Mouse (Mus musculus): ENCODE data around the gene Mov10l1. TPM values are rescaled to one million over a fixed set of nuclear protein-coding genes. Genes with fewer than 3 reads are reported as not detected.

Mov10l1 gene
- polyA plus RNA-seq, 1 experiment from 2014 or later: not detected

GRCm38 (mm10) chr15:89000367-89000766 is 17.7 kb downstream of the Mov10l1 start:
- no peaks in the 10 kb centered on the region for H3K9me3 ChIP-seq (ENCODE audit: control insufficient read depth, low read length)
- 75% methylated on average over 2 of the region's 2 CpGs for WGBS

GRCm38 (mm10) chr15:89001245-89001644 is 18.5 kb downstream of the Mov10l1 start:
- Histone ChIP-seq H3K4me2 (ENCODE audit: low read depth, low read length) (no peak overlapping the region), H3K9ac (replicated peaks; ENCODE audit: low read depth, low read length) (no peak overlapping the region), H3K36me3 (ENCODE audit: control insufficient read depth, insufficient read depth, low read length) (no peaks in the 10 kb centered on the region), H3K4me3 (ENCODE audit: low read depth, low read length) (no peak overlapping the region), H3K9me3 (ENCODE audit: control insufficient read depth, low read length) (no peaks in the 10 kb centered on the region), H3K27me3 (ENCODE audit: control insufficient read depth, insufficient read depth, low read length) (no peaks in the 10 kb centered on the region), H3K4me1 (ENCODE audit: control insufficient read depth, insufficient read depth, low read length) (no peaks in the 10 kb centered on the region), H3K27ac (ENCODE audit: low read depth, low read length) (no peak overlapping the region)
- no peak for ATAC-seq (ENCODE audit: low read depth)
- 64% methylated on average over 3 of the region's 3 CpGs for WGBS

More at GRCm38 (mm10) chr15:89000367-89000766, 17.7 kb downstream of the Mov10l1 start:
- Histone ChIP-seq H3K27me3 (ENCODE audit: control insufficient read depth, insufficient read depth, low read length) (no peaks in the 10 kb centered on the region), H3K27ac (ENCODE audit: low read depth, low read length) (no peak overlapping the region), H3K9ac (replicated peaks; ENCODE audit: low read depth, low read length) (no peak overlapping the region), H3K36me3 (ENCODE audit: control insufficient read depth, insufficient read depth, low read length) (no peaks in the 10 kb centered on the region), H3K4me2 (ENCODE audit: low read depth, low read length) (no peak overlapping the region), H3K4me3 (ENCODE audit: low read depth, low read length) (no peak overlapping the region), H3K4me1 (ENCODE audit: control insufficient read depth, insufficient read depth, low read length) (no peaks in the 10 kb centered on the region)
- ATAC-seq (ENCODE audit: low read depth): no peak

- WGBS: 92% methylated on average over 7 of the region's 7 CpGs
- Histone ChIP-seq H3K27ac (ENCODE audit: low read depth, low read length) (no peak overlapping the region), H3K9ac (replicated peaks; ENCODE audit: low read depth, low read length) (no peak overlapping the region), H3K4me1 (ENCODE audit: control insufficient read depth, insufficient read depth, low read length) (no peaks in the 10 kb centered on the region), H3K9me3 (ENCODE audit: control insufficient read depth, low read length) (no peaks in the 10 kb centered on the region), H3K36me3 (ENCODE audit: control insufficient read depth, insufficient read depth, low read length) (no peaks in the 10 kb centered on the region), H3K27me3 (ENCODE audit: control insufficient read depth, insufficient read depth, low read length) (no peaks in the 10 kb centered on the region), H3K4me3 (ENCODE audit: low read depth, low read length) (no peak overlapping the region), H3K4me2 (ENCODE audit: low read depth, low read length) (no peak overlapping the region)
- no peak for ATAC-seq (ENCODE audit: low read depth)
Observed at GRCm38 (mm10) chr15:89007002-89007401, 24.3 kb downstream of the Mov10l1 start.

- no peak overlapping the region for H3K27ac ChIP-seq (ENCODE audit: low read depth, low read length)
- no peak overlapping the region for H3K4me3 ChIP-seq (ENCODE audit: low read depth, low read length)
- no peak for ATAC-seq (ENCODE audit: low read depth)
- H3K4me1 ChIP-seq (ENCODE audit: control insufficient read depth, insufficient read depth, low read length): no peaks in the 10 kb centered on the region
- H3K4me2 ChIP-seq (ENCODE audit: low read depth, low read length): no peak overlapping the region
- H3K9me3 ChIP-seq (ENCODE audit: control insufficient read depth, low read length): no peaks in the 10 kb centered on the region
- no peaks in the 10 kb centered on the region for H3K27me3 ChIP-seq (ENCODE audit: control insufficient read depth, insufficient read depth, low read length)
- no peaks in the 10 kb centered on the region for H3K36me3 ChIP-seq (ENCODE audit: control insufficient read depth, insufficient read depth, low read length)
- H3K9ac ChIP-seq (replicated peaks; ENCODE audit: low read depth, low read length): no peak overlapping the region
- WGBS: 84% methylated on average over 5 of the region's 5 CpGs
Observed at GRCm38 (mm10) chr15:89007781-89008180, 25.1 kb downstream of the Mov10l1 start.

GRCm38 (mm10) chr15:89016722-89017121 is 34.0 kb downstream of the Mov10l1 start:
- WGBS: 87% methylated on average over 3 of the region's 3 CpGs
- H3K4me3 ChIP-seq (ENCODE audit: low read depth, low read length): no peak overlapping the region

GRCm38 (mm10) chr15:89020085-89020484 is 37.4 kb downstream of the Mov10l1 start:
- no peaks in the 10 kb centered on the region for H3K9me3 ChIP-seq (ENCODE audit: control insufficient read depth, low read length)
- no peaks in the 10 kb centered on the region for H3K4me1 ChIP-seq (ENCODE audit: control insufficient read depth, insufficient read depth, low read length)
- WGBS: 83% methylated on average over 7 of the region's 7 CpGs
- no peaks in the 10 kb centered on the region for H3K27me3 ChIP-seq (ENCODE audit: control insufficient read depth, insufficient read depth, low read length)
- no peaks in the 10 kb centered on the region for H3K36me3 ChIP-seq (ENCODE audit: control insufficient read depth, insufficient read depth, low read length)
- H3K9ac ChIP-seq (replicated peaks; ENCODE audit: low read depth, low read length): no peak overlapping the region
- no peak overlapping the region for H3K4me3 ChIP-seq (ENCODE audit: low read depth, low read length)
- H3K4me2 ChIP-seq (ENCODE audit: low read depth, low read length): no peak overlapping the region
- ATAC-seq (ENCODE audit: low read depth): no peak
- H3K27ac ChIP-seq (ENCODE audit: low read depth, low read length): no peak overlapping the region

More at GRCm38 (mm10) chr15:89016722-89017121, 34.0 kb downstream of the Mov10l1 start:
- ATAC-seq (ENCODE audit: low read depth): no peak
- no peaks in the 10 kb centered on the region for H3K4me1 ChIP-seq (ENCODE audit: control insufficient read depth, insufficient read depth, low read length)
- no peaks in the 10 kb centered on the region for H3K36me3 ChIP-seq (ENCODE audit: control insufficient read depth, insufficient read depth, low read length)
- no peak overlapping the region for H3K27ac ChIP-seq (ENCODE audit: low read depth, low read length)
- no peak overlapping the region for H3K4me2 ChIP-seq (ENCODE audit: low read depth, low read length)
- H3K9me3 ChIP-seq (ENCODE audit: control insufficient read depth, low read length): no peaks in the 10 kb centered on the region
- H3K27me3 ChIP-seq (ENCODE audit: control insufficient read depth, insufficient read depth, low read length): no peaks in the 10 kb centered on the region
- H3K9ac ChIP-seq (replicated peaks; ENCODE audit: low read depth, low read length): no peak overlapping the region

- Histone ChIP-seq H3K27me3 (ENCODE audit: control insufficient read depth, insufficient read depth, low read length) (no peaks in the 10 kb centered on the region), H3K9ac (replicated peaks; ENCODE audit: low read depth, low read length) (no peak overlapping the region), H3K4me3 (ENCODE audit: low read depth, low read length) (no peak overlapping the region), H3K4me2 (ENCODE audit: low read depth, low read length) (no peak overlapping the region), H3K27ac (ENCODE audit: low read depth, low read length) (no peak overlapping the region), H3K4me1 (ENCODE audit: control insufficient read depth, insufficient read depth, low read length) (no peaks in the 10 kb centered on the region), H3K9me3 (ENCODE audit: control insufficient read depth, low read length) (no peaks in the 10 kb centered on the region), H3K36me3 (ENCODE audit: control insufficient read depth, insufficient read depth, low read length) (no peaks in the 10 kb centered on the region)
- 91% methylated on average over 7 of the region's 7 CpGs for WGBS
- no peak for ATAC-seq (ENCODE audit: low read depth)
Observed at GRCm38 (mm10) chr15:89020492-89020891, 37.8 kb downstream of the Mov10l1 start.

- Histone ChIP-seq H3K9me3 (ENCODE audit: control insufficient read depth, low read length) (no peaks in the 10 kb centered on the region), H3K4me3 (ENCODE audit: low read depth, low read length) (no peak overlapping the region), H3K4me1 (ENCODE audit: control insufficient read depth, insufficient read depth, low read length) (no peaks in the 10 kb centered on the region), H3K9ac (replicated peaks; ENCODE audit: low read depth, low read length) (no peak overlapping the region), H3K36me3 (ENCODE audit: control insufficient read depth, insufficient read depth, low read length) (no peaks in the 10 kb centered on the region), H3K4me2 (ENCODE audit: low read depth, low read length) (no peak overlapping the region), H3K27ac (ENCODE audit: low read depth, low read length) (no peak overlapping the region), H3K27me3 (ENCODE audit: control insufficient read depth, insufficient read depth, low read length) (no peaks in the 10 kb centered on the region)
- ATAC-seq (ENCODE audit: low read depth): no peak
- WGBS: 74% methylated on average over 5 of the region's 5 CpGs
Observed at GRCm38 (mm10) chr15:89044381-89044780, 61.7 kb downstream of the Mov10l1 start.

- no peaks in the 10 kb centered on the region for H3K36me3 ChIP-seq (ENCODE audit: control insufficient read depth, insufficient read depth, low read length)
- H3K4me3 ChIP-seq (ENCODE audit: low read depth, low read length): no peak overlapping the region
- H3K4me2 ChIP-seq (ENCODE audit: low read depth, low read length): no peak overlapping the region
- H3K4me1 ChIP-seq (ENCODE audit: control insufficient read depth, insufficient read depth, low read length): no peaks in the 10 kb centered on the region
- no peak for ATAC-seq (ENCODE audit: low read depth)
- no peak overlapping the region for H3K9ac ChIP-seq (replicated peaks; ENCODE audit: low read depth, low read length)
- no peaks in the 10 kb centered on the region for H3K27me3 ChIP-seq (ENCODE audit: control insufficient read depth, insufficient read depth, low read length)
- H3K27ac ChIP-seq (ENCODE audit: low read depth, low read length): no peak overlapping the region
- WGBS: 80% methylated on average over 4 of the region's 4 CpGs
- no peaks in the 10 kb centered on the region for H3K9me3 ChIP-seq (ENCODE audit: control insufficient read depth, low read length)
Observed at GRCm38 (mm10) chr15:89046356-89046755, 63.6 kb downstream of the Mov10l1 start.
